Mouse (Mus musculus): ENCODE results near the gene Cyb561d1. TPM values are rescaled to one million over a fixed set of nuclear protein-coding genes. Genes with fewer than 3 reads are reported as not detected.

Gene Cyb561d1
- polyA plus RNA-seq, 1 experiment from 2014 or later: 2.9 TPM

DNA sequence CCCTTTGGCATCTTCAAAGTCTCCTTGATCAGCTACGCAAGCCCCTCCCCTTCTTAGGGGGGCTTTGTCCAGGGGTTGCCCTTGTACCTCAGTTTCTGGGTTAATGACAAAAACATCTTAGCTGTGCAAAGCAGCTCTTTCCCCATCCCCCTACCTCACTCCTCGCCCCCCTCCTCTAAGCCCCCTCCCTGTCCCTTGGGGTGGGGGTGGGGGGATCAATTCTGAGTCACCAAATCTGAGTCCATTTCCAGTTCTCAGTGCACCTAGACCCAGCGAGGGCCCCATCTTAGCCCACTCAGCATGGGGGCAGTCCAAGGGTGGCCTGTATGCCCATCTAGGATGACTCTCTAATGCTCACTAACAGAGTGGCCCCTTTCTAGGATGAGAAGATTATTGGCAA is 8.0 kb upstream of the Cyb561d1 start:
- DNase-seq (ENCODE audit: low spot score) (no peak), ATAC-seq (ENCODE audit: insufficient read depth, low FRiP score, low TSS enrichment) (no peak)
- Histone ChIP-seq H3K9me3 (ENCODE audit: control insufficient read depth, low read length) (no peaks in the 10 kb centered on the region), H3K4me1 (ENCODE audit: control insufficient read depth, insufficient read depth, low read length) (peaks cover 8% of the 10 kb centered on the region; the same call in 1 of the 2 replicates), H3K4me2 (ENCODE audit: low read depth) (peak overlapping the region; percentile 88), H3K4me3 (ENCODE audit: low read depth, low read length) (peak overlapping the region; percentile 56), H3K36me3 (ENCODE audit: control insufficient read depth, insufficient read depth, low read length) (peaks cover 8% of the 10 kb centered on the region; the same call in 1 of the 2 replicates), H3K9ac (ENCODE audit: low read length) (peak overlapping the region; percentile 92), H3K27me3 (ENCODE audit: control insufficient read depth, insufficient read depth, low read length) (no peaks in the 10 kb centered on the region), H3K27ac (ENCODE audit: low read depth, low read length) (no peak overlapping the region)
- WGBS: 48% methylated on average over 3 of the region's 3 CpGs

DNA sequence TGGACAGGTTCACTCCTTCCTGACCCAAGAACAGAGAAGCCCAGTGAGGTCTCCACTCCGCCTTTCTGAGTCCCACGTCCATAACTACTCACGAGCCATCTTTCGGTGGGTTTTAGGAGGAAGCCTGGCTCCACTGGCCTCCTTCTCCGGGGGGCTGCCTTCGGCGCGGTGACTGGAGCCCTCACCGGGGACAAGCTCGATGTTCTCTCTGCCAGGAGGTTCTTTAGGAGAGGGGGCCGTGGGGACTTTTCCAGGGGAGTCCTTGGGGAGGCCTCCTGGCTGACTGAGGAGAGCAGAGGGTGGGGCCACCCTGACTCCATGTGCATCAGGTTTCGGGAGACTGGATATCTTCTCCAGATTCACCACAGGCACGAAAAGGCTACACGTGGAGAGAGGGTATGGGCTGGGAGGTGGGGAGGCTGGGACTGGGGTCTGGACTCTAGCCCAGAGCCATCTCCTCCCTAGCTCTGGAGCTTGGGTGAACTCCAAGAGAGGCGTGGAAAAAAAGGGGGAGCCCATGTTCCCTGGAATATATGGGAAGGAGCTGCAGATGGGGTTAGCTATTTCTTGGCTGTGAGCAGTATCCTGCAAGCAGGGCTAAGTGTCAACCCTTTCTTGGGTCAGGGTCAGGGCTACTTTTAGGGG is 5.8 kb upstream of the Cyb561d1 start:
- no peak overlapping the region for H3K4me3 ChIP-seq (ENCODE audit: low read depth, low read length)
- H3K4me1 ChIP-seq (ENCODE audit: control insufficient read depth, insufficient read depth, low read length): peaks cover 8% of the 10 kb centered on the region; the same call in 1 of the 2 replicates
- ATAC-seq (ENCODE audit: insufficient read depth, low FRiP score, low TSS enrichment): no peak
- H3K4me2 ChIP-seq (ENCODE audit: low read depth): no peak overlapping the region
- no peak overlapping the region for H3K27ac ChIP-seq (ENCODE audit: low read depth, low read length)
- H3K36me3 ChIP-seq (ENCODE audit: control insufficient read depth, insufficient read depth, low read length): peaks cover 11% of the 10 kb centered on the region
- DNase-seq (ENCODE audit: low spot score): no peak
- H3K27me3 ChIP-seq (ENCODE audit: control insufficient read depth, insufficient read depth, low read length): no peaks in the 10 kb centered on the region
- no peak overlapping the region for H3K9ac ChIP-seq (ENCODE audit: low read length)
- H3K9me3 ChIP-seq (ENCODE audit: control insufficient read depth, low read length): no peaks in the 10 kb centered on the region
- 92% methylated on average over 15 of the region's 15 CpGs for WGBS

DNA sequence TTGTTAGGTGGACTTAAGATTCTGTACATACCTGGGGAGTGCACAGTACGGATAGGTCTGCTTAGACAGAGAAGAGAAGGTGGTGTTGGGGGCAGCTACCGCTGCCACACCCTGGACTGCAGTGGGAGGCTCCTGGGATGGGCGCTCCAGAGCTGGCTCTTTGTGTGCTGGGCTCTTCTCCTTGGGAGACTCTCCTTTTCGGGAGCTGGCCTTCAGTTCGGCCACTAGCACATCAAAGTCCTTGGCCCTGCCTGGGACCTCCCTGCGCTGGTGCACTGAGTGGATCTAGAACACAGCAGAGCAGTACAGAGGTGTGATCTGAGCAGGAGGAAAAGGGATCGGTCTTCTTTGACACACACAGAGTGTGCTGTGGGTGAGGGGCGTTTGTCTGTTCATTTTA is 4.6 kb upstream of the Cyb561d1 start:
- no peak overlapping the region for H3K4me3 ChIP-seq (ENCODE audit: low read depth, low read length)
- no peak overlapping the region for H3K27ac ChIP-seq (ENCODE audit: low read depth, low read length)
- H3K9me3 ChIP-seq (ENCODE audit: control insufficient read depth, low read length): no peaks in the 10 kb centered on the region
- no peak overlapping the region for H3K4me2 ChIP-seq (ENCODE audit: low read depth)
- DNase-seq (ENCODE audit: low spot score) (no peak), ATAC-seq (ENCODE audit: insufficient read depth, low FRiP score, low TSS enrichment) (no peak)
- peaks cover 13% of the 10 kb centered on the region for H3K36me3 ChIP-seq (ENCODE audit: control insufficient read depth, insufficient read depth, low read length)
- no peak overlapping the region for H3K9ac ChIP-seq (ENCODE audit: low read length)
- peaks cover 8% of the 10 kb centered on the region; the same call in 1 of the 2 replicates for H3K4me1 ChIP-seq (ENCODE audit: control insufficient read depth, insufficient read depth, low read length)
- H3K27me3 ChIP-seq (ENCODE audit: control insufficient read depth, insufficient read depth, low read length): no peaks in the 10 kb centered on the region
- 96% methylated on average over 8 of the region's 8 CpGs for WGBS

DNA sequence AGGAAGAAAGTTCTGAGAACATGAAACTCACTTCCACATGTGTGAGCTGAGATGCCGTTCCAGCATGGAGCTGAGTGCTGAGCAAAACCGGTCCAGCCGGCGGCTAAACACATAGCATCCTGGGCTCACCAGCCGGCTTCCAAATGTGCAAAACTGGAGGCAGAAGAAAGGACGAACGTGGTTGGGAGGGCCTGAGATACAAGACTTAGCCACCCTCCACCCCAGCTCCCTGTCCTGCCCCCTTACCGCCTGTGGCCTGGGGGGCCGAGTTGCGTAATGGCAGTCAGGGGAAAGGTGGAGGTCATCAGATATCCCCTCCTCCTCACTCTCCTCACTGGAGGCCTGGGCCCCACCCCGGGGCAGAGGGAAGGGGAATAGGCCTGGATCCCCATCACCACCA is 3.5 kb upstream of the Cyb561d1 start:
- DNase-seq (ENCODE audit: low spot score): no peak
- Histone ChIP-seq H3K36me3 (ENCODE audit: control insufficient read depth, insufficient read depth, low read length) (peaks cover 13% of the 10 kb centered on the region), H3K4me1 (ENCODE audit: control insufficient read depth, insufficient read depth, low read length) (peaks cover 12% of the 10 kb centered on the region; the same call in 1 of the 2 replicates), H3K27me3 (ENCODE audit: control insufficient read depth, insufficient read depth, low read length) (no peaks in the 10 kb centered on the region), H3K9ac (ENCODE audit: low read length) (no peak overlapping the region), H3K4me3 (ENCODE audit: low read depth, low read length) (no peak overlapping the region), H3K4me2 (ENCODE audit: low read depth) (no peak overlapping the region), H3K27ac (ENCODE audit: low read depth, low read length) (0 out of 2 replicates have a peak overlapping the region, but pooled peaks have one; percentile 11), H3K9me3 (ENCODE audit: control insufficient read depth, low read length) (no peaks in the 10 kb centered on the region)
- ATAC-seq (ENCODE audit: insufficient read depth, low FRiP score, low TSS enrichment): no peak
- WGBS: 91% methylated on average over 11 of the region's 11 CpGs

DNA sequence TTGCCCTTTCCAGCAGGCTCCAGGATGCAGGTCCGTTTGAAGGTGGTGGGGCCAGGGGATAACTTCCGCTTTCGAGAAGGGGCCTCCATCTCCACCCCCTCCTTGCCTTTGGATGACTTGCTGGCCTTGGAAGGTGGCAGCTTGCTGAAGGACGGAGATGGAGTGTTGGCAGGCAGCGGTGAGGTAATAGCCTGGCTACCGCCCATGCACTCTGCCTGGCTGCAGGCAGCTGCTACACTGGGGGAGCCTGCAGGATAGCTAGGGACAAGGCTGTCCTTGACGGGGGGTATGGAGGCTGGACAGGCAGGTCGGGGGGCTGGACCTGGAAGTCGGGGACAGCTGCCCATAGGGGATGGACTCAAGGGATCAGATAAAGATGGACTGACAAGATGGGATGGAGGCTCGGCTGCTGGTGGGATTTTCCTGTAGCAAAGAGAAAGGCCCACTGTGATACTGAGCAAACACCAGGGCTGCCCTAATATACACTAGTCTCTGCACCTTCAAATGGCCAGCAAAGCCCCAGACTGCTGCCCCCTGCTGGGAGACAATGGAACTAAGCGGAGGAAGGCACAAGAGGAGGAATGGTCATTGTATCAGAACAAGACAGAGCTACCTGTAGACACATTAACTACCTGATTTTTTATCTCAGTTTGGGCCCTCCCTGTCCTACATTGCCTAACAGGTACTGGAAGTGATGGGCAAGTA is 2.8 kb upstream of the Cyb561d1 start:
- H3K4me1 ChIP-seq (ENCODE audit: control insufficient read depth, insufficient read depth, low read length): peaks cover 5% of the 10 kb centered on the region; the same call in 1 of the 2 replicates
- H3K4me2 ChIP-seq (ENCODE audit: low read depth): no peak overlapping the region
- peak; percentile 78 for DNase-seq (ENCODE audit: low spot score)
- H3K4me3 ChIP-seq (ENCODE audit: low read depth, low read length): no peak overlapping the region
- H3K27me3 ChIP-seq (ENCODE audit: control insufficient read depth, insufficient read depth, low read length): no peaks in the 10 kb centered on the region
- peaks cover 13% of the 10 kb centered on the region for H3K36me3 ChIP-seq (ENCODE audit: control insufficient read depth, insufficient read depth, low read length)
- WGBS: 87% methylated on average over 11 of the region's 11 CpGs
- H3K27ac ChIP-seq (ENCODE audit: low read depth, low read length): no peak overlapping the region
- no peak for ATAC-seq (ENCODE audit: insufficient read depth, low FRiP score, low TSS enrichment)
- H3K9me3 ChIP-seq (ENCODE audit: control insufficient read depth, low read length): no peaks in the 10 kb centered on the region
- no peak overlapping the region for H3K9ac ChIP-seq (ENCODE audit: low read length)

DNA sequence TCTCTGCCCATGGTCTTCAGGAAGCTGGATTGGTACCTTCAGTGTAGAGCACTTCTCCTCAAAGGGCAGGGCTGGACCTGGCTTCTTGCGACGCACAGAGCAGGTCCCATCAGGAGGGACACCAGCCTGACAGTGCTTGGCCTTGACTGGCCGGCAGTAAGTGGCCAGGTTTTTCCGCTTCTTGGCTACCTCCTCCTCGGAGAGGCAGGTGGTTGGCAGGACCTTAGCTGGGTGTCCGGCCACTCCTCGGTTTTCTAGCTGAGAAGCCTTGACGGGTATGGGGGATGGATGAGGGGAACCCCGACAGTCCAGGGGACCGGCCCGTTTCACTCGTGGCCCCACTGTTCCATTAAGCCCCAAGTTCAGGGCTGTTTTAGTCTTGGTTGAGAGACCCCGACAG is 2.2 kb upstream of the Cyb561d1 start:
- DNase-seq (ENCODE audit: low spot score) (no peak), ATAC-seq (ENCODE audit: insufficient read depth, low FRiP score, low TSS enrichment) (no peak)
- Histone ChIP-seq H3K36me3 (ENCODE audit: control insufficient read depth, insufficient read depth, low read length) (peaks cover 13% of the 10 kb centered on the region), H3K27ac (ENCODE audit: low read depth, low read length) (no peak overlapping the region), H3K4me2 (ENCODE audit: low read depth) (no peak overlapping the region), H3K4me1 (ENCODE audit: control insufficient read depth, insufficient read depth, low read length) (peaks cover 3% of the 10 kb centered on the region; the same call in 1 of the 2 replicates), H3K4me3 (ENCODE audit: low read depth, low read length) (no peak overlapping the region), H3K9me3 (ENCODE audit: control insufficient read depth, low read length) (no peaks in the 10 kb centered on the region), H3K27me3 (ENCODE audit: control insufficient read depth, insufficient read depth, low read length) (no peaks in the 10 kb centered on the region), H3K9ac (ENCODE audit: low read length) (no peak overlapping the region)
- 92% methylated on average over 13 of the region's 13 CpGs for WGBS

DNA sequence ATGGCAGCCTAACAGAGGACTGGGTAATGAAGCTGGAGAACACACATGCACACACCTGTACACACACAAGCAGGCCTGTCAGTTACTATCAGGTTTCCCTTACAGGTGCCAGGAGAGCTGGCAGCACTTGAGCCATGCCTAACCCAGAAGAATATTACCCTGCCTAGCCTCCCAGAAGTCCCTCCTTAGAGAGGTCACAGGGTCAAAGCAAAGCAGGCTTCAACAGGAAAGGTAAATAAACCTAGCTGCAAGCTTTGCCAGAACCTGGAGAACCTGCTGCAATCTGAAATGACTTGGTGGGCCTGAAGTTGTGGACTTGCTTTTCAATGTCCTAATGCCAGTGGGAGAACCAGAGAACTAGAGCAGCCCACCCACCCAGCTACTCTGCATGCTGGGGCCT is 1.5 kb upstream of the Cyb561d1 start:
- no peak overlapping the region for H3K27ac ChIP-seq (ENCODE audit: low read depth, low read length)
- H3K27me3 ChIP-seq (ENCODE audit: control insufficient read depth, insufficient read depth, low read length): no peaks in the 10 kb centered on the region
- peaks cover 5% of the 10 kb centered on the region; the same call in 1 of the 2 replicates for H3K4me1 ChIP-seq (ENCODE audit: control insufficient read depth, insufficient read depth, low read length)
- no peak overlapping the region for H3K9ac ChIP-seq (ENCODE audit: low read length)
- no peak overlapping the region for H3K4me2 ChIP-seq (ENCODE audit: low read depth)
- DNase-seq (ENCODE audit: low spot score) (no peak), ATAC-seq (ENCODE audit: insufficient read depth, low FRiP score, low TSS enrichment) (no peak)
- peaks cover 13% of the 10 kb centered on the region for H3K36me3 ChIP-seq (ENCODE audit: control insufficient read depth, insufficient read depth, low read length)
- H3K9me3 ChIP-seq (ENCODE audit: control insufficient read depth, low read length): no peaks in the 10 kb centered on the region
- H3K4me3 ChIP-seq (ENCODE audit: low read depth, low read length): no peak overlapping the region

DNA sequence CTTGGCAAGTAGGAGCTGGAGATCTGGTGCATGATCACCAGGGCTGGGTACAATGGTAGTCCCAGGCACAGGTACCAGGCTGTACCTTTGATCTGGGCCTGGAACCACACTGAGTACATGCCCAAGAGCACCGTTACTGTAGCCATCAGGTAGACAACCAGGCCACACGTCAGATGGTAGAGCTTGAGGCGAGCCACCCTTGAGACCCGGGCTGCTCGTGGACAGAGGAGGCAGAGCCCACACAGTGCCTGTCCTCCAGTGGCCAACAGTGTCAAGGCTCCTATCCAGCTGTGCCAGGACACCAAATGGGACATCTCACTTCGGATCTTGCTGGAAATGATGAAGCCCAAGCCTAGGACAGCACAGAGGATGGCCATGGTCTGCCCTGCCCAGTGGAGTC is 1.8 kb downstream of the Cyb561d1 start:
- no peak for ATAC-seq (ENCODE audit: insufficient read depth, low FRiP score, low TSS enrichment)
- Histone ChIP-seq H3K36me3 (ENCODE audit: control insufficient read depth, insufficient read depth, low read length) (peaks cover 5% of the 10 kb centered on the region; the same call in 1 of the 2 replicates), H3K4me3 (ENCODE audit: low read depth, low read length) (no peak overlapping the region), H3K9me3 (ENCODE audit: control insufficient read depth, low read length) (no peaks in the 10 kb centered on the region), H3K27me3 (ENCODE audit: control insufficient read depth, insufficient read depth, low read length) (no peaks in the 10 kb centered on the region), H3K4me2 (ENCODE audit: low read depth) (no peak overlapping the region), H3K9ac (ENCODE audit: low read length) (no peak overlapping the region), H3K4me1 (ENCODE audit: control insufficient read depth, insufficient read depth, low read length) (peaks cover 19% of the 10 kb centered on the region), H3K27ac (ENCODE audit: low read depth, low read length) (no peak overlapping the region)
- no peak for DNase-seq (ENCODE audit: low spot score)
- 93% methylated on average over 6 of the region's 6 CpGs for WGBS
